Mouse (Mus musculus) gastrocnemius, postnatal 10 days (tissue): ENCODE measurements around the gene Wscd2. TPM values are rescaled to one million over a fixed set of nuclear protein-coding genes. Genes with fewer than 3 reads are reported as not detected.

Experiments
- DNase-seq: peaks from one replicate; pipeline ENCODE4 v3.0.0; 2021; ENCODE audit warnings: mixed read lengths
- total RNA-seq, 2 experiments: library from RNA; stranded (reverse); gene quantifications; 2 replicates each; pipeline ENCODE4 v1.2.3; 2021

Wscd2 gene
- total RNA-seq, 2 experiments from 2014 or later = 0.94 to 0.99 TPM

DNA sequence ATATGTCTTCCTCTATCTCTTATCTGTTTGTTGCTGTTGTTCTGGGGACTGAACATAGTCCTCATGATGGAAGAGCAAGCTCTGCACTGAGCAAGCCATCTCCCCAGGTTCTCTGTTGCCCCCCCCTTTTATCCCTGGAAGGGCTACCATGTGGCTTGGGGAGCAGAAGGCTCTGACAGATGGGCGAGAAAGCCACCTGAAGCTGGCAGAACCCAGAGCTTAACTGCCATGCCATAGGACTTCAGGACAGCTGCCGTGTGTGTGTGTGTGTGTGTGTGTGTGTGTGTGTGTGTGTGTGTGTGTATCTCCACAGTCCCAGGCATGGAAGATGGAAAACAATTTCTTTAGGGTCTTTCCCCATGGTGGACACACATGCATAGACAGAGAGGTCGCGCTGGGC is 128.6 kb downstream of the Wscd2 start:
- no peak for DNase-seq

DNA sequence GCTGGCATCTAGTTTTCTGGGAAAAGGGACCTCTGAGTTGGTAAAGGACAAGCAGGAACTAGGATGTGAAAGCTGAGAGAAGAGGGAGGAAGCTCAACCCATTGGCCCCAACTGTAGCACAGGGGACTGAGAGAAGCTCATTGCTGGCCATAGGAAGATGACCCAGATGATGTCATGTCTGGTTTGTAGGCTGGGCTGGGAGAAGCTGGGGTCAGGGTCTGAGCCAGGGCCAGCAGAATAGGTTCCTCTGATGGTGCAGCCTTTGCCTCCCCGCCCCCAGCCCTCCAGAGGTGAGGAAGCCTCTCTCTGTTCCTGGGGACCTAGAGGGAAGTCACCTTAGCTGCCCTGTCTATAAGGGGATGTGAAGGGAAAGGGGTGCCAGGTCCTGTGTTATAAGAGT is 129.0 kb downstream of the Wscd2 start:
- no peak for DNase-seq

DNA sequence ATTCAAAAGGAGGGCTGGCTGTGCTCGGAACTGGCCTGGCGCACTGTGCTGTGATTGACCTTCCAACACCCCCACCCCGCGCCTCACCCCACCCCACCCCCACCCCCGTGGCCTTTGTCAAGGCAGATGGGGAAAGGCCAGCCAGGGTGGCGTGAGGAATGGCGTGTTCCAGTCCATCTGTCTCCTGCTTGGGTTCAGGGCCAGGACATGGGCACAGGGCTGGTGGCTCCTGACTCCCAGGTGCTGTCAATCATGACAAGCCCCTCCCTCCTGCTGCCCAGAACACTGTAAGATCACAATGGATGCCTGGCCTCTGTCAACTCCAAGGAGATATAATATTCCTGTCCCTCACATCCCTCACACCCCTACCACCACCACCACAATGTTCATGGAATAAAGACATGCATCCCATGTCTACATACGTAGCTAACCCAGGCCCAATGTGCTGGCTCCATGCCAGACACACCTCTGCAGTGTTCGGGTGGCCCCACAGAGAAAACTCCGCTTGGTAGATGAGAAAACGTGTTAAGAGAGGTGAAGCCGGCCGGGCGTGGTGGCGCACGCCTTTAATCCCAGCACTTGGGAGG is 130.1 kb downstream of the Wscd2 start:
- no peak for DNase-seq

DNA sequence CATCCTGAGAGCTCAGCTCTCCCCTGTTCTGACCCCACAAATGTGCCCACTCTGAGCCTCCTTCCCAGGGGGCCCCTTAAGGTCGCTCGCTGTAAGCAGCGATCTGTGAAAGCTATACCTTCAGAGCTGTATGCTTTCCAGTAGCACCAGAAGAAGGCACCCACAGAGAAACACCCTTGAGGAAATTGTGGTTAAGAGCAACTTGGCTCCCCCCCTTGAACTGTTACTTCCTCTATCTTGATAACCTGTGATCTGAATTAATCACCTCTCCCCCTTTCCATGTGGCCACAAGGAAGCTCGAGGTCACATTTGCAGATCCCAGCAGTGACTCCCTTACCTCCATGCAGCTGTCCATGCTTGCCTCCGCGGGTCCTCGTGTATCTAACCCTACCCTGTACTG is 130.9 kb downstream of the Wscd2 start:
- DNase-seq = no peak

DNA sequence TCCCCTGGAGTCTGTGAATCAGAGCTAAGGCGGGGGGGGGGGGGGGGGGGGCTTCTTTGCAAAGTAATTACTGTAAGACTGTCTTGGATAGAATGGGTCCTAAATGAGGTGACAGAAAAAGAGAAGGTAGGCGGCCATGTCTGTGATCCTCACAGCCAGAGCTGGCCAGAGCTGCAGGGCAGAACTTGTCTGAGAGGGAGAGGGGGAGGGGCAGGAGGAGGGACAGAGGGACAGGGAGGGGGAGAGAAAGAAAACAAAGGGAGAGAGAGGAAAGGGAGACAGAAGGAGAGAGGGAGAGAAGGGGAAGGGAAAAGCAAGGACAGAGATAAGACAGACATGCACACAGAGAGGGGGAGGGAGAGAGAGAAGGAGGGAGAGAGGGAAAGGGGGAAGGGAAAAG is 132.9 kb downstream of the Wscd2 start:
- DNase-seq = no peak

DNA sequence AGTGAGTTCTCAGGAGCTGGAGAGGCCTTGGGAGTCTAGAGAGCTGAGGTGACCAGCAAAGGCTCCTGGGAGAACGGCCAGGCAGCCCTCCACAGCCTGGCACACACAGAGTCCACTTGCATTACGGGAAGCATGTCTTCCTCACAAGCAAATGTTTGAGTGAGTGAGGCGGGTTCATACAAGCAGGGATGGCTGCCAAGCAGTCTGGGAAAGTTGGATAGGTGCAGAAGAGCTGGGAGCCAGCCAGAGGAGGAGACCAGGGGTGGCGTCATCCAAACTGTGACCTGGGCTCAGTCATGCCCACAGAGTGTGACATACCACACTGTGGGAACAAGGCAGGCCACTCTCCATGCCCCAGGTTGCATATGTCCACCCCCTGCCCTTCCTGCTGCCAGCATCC is 134.9 kb downstream of the Wscd2 start:
- no peak for DNase-seq

DNA sequence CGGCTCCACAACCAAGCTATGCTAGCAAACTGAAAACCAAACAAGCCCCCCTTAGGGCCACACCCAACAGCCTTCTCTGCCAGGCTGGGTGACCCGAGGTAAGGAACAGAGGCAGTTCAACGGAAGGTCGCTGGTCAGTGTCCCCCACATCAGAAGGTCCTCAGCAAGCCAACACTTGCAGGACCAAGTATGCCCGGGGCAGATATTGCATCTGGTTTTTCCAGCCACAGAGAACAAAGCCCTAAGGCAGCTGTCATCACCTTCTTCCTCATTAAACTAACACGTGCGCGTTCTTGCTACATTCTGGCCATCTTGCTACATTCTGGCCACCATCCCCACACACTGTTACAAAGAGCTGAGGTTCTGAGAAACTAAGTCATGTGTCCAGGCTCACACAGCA is 136.2 kb downstream of the Wscd2 start:
- no peak for DNase-seq

DNA sequence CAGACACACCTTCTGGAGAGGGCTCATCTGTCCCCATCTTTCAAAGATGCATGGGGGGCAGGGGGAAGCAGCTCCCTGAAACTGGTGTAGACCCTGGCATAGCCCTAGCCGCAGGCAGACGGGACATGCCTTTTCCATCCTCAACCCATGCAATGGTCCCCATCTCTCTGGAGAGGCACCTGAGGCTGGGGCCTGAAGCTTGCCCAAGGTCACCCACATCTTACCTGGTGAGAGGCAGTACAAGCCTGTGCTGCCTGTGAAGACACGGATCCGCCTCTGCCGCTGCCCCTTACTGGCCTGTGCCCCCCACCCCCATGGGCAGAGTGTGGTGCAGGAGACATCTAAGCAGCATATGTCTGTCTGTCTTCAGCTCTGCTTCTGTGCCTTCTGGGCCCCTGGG is 136.9 kb downstream of the Wscd2 start:
- DNase-seq = no peak

DNA sequence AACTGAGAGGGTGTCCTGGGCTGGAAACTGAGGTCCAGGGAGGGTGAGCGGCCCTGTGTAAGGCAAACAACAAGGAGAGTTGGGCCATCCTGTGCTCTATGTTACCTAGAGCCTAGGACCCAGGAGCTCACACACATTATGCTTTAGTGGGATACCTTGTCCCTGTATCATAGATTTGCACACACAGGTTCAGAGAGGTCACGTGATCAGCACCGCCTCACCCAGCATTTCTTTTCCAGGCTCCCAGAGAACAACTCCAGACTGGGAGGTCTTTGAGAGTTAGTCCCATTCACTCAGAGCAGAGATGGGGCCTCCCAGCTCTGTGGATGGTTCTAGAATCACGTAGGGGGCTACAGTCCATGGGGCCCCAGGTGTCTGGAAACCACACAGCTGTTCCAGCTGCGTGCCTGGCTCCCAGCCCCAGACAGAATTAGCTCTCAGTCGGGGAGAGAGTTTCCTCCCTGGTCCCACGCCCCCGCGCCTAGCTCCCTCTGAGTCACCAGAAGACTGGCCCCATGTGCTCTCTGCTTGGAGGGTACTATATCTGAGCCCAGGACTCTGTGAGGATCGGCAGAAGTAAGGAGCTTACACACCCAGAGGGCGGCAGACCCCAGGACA is 137.8 kb downstream of the Wscd2 start:
- DNase-seq = peak; percentile 63

DNA sequence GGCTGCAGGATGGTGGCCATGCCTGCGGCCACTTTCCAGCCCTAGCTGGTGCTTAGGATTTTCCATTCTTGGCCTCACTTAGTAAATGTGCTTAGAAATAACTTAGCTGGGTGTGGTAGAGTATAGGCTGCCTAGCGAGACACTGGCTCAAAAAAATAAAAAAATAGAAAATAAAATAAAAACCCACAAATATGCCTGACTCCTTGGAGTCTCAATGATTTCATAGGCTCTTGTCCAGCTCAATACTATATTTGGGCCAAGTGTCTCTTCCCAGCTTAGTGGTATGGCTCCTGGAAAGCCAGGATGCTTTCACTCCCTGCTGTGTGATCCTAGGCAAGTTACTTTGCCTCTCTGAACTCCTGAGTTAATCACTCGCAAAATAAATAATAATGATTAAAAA is 139.1 kb downstream of the Wscd2 start:
- DNase-seq = no peak

DNA sequence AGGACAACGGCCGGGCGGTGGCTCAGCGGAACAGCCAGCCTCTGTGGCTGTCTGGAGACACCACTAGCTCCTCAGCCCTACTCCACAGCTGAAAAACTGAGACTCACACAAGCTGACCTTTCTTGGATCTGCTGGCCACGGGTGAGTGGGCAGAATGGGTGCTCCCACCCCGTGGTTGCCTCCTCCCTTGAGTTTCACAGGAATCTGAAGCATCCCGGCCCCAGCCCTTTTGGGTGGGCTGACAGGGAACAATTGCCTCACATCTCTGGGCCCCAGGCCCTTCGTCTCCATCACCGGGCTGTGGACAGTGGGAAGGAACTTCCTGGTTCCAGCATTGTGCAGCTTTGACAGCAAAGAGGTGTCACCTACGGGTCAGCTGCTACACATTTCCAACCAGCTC is 140.0 kb downstream of the Wscd2 start:
- no peak for DNase-seq

DNA sequence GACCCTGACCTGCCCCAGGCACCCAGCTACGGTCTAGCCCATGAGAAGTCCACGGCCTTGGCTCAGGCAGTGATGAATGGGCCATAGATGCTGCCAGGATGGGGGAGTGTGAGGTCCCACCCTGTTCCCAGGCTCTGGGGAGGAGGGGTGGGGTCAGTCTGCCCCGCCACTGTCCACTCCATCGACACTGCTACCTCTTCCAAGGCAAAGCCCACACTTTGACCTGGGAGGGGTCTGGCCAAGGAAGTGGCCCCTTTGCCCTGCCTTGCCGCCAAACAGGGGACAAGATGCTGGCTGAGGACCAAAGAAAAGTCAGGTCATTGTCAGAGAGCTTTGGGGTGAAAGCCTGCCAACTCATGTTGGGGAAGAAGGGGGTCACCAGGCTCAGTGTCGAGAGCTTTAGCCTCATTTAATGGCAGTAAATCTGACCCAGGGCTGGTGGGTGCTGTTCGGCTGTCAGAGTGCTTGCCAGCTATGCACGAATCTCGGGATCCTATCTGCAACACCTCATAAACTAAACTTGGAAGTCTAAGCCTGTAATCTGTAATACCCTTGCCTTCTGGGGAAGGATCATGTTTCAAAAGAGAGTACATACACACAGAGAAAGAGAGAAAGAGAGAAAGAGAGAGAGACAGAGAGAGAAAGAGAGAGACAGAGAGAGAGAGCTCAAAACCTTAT is 143.0 kb downstream of the Wscd2 start:
- no peak for DNase-seq

DNA sequence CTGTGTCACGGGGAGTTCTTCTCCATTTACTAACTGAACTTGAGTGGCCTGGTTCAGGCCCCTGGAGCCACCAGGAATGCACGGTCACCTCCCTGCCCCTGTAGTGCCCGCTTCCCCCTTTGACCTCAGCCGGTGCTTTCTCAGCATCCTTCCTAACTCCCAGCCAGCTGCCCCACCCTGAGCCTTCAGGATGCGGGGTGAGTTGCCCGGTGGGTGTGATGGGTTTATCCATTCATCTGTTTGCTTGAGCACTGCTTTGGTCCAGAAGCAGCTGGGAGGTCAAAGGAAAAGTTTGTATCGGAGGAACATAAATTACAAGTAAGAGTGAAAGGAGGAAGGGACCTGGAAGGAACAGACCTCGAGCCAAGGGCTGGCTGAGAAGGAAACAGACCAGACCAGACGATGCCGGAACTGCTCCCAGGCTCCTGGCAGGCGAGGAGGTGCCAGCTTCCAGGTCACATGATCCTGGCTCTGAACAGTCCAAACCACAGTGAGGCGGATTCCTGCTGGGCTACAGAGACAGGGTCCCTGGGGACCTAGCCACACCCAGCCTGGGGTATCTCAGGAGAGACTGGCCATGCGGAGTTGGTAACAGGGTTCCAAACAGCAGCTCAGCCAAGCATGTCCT is 144.0 kb downstream of the Wscd2 start:
- peak; percentile 50 for DNase-seq

DNA sequence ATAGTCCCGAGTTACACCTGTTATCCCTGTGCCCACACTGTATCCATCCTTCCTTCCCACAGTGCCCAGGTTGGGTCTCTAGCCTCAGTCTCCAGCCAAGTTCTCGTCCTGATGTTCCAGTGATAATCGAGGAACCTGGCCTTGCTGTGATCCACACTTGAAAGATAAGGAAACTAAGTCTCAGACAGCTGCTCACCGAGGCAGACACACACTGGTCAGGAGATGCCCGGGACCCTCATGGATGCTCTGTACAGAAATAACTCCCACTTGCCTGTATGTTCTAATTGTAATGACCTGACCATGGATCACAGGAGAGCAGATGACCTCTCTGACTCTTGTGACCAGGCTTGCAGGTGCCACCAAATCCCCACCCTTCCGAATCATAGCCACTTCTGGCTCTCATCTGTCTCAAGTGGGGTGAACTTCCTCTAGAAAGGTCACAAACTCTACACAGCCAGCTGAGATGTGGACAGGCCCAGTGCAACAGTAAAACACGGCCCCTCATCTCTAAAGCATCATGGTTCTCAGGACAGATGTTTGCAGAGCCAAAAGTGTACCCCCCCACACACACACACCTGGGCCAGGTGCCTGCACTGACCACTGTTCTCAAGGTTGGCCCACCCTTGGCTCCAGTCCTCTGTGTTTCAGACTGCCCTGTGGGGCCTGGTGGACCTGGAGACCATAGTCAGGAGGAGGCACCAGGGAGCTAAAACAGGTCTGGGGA is 144.9 kb downstream of the Wscd2 start:
- no peak for DNase-seq

DNA sequence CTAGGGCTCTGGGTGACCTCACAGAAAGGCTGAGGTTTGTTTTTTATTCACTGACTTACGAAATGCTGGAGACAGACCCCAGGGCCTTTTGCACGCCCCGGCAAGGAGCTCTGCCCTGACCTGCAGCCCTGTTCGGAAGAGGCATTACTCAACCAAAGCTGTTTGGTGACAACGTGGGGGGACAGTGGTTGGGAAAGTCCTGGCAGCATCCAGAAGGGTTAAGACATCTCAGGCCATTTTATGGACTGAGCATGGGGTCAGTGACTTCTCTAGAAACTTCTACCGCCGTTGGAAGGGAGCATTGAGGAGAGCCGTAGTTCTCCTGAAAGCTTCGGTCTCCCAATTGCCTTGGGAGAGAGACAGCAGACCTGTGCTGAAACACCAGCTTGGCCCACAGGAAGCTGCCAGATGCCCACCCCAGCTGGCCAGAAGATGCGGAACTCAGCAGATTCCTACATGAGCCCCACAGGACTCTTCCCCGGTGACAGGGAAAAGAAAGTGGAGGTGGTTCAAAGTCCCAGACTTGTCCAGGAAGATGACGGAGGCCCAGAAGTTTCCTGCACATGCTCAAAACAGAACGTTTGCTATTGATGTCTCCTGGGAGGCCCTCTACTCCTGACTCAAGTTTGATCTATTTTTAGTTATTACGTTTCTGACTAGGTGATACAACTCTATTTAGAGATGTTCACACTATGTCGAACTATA is 145.9 kb downstream of the Wscd2 start:
- no peak for DNase-seq

DNA sequence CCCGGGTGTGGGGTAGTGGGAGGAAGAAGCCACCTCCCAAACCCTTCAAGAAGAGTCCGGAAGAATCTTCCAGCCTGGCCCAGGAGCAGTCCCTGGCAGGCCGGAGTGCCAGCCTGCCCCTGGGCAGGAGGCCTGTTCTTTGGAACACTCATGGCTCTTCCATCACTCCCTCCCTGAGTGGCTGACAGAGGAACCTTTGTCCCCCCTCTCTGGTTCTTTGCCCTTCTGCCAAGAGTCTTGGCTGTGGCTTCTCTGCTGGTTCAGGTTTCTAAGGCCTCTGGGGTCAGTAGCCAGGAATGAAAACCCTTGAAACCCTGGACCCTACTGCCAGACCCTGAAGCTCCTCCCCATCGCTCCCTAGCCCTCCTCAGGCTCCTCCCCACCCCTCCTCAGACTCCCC is 147.5 kb downstream of the Wscd2 start:
- DNase-seq = no peak

DNA sequence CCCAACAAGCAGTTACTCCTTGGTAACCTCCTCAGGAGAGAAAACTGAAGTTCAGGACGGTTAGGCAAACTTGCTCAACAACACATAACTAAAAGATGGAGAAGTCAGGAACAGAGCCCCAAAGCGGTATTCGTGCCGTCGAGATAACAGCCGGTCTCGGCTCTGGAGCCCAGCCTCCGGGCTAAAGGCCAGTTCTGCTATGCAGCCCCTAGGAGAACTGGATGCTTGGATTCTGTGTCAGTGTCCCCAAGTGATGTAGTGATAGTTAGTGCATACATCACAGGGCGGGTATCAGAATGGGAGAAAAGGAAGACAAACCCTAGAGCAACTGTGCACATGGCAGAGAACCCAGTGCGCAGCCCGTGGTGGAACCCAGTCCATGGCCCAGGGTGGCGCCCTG is 147.9 kb downstream of the Wscd2 start:
- DNase-seq = no peak

DNA sequence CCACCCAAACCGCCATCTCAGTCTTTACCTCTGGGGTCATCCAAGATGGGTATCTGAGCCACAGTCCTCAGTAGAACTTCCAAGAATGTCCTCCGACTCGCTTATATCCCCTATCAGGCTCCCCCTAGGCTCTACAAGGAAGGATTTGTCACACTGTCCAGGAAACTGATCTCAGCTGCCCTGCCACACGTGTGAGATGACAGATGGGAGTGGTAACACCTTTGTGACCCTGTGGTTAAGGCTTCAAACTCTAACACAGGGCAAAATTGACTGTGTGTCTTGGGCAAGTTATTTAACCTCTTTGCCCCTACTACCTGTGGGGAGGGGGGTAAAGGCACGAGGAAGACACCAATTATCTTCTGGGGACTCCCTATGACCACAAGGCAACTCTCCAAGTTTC is 149.0 kb downstream of the Wscd2 start:
- no peak for DNase-seq
